Mouse (Mus musculus) limb, embryonic 12.5 days (tissue): ENCODE results near the gene Lrrc8d. TPM values are rescaled to one million over a fixed set of nuclear protein-coding genes. Genes with fewer than 3 reads are reported as not detected.

Experiments used
- ATAC-seq: fragments of 200-750 bp; cut with Nextera tagmentation; 2 replicates; pipeline ENCODE4 v1.8.0; 2017; ENCODE audit warnings: low read depth, moderate TSS enrichment; ENCODE audit not compliant: insufficient number of reproducible peaks, insufficient read depth, low FRiP score, low TSS enrichment
- H3K27ac ChIP-seq: fragments of 300-500 bp; sonication (generic); 2 replicates; pipeline ENCODE4 v1.5.1; 2016; ENCODE audit warnings: mild to moderate bottlenecking, moderate library complexity
- H3K27me3 ChIP-seq: fragments of 300-500 bp; sonication (generic); 2 replicates; pipeline ENCODE4 v1.6.1; 2016; ENCODE audit warnings: mild to moderate bottlenecking, moderate library complexity
- H3K36me3 ChIP-seq: fragments of 300-500 bp; sonication (generic); 2 replicates; pipeline ENCODE4 v1.6.1; 2016; ENCODE audit warnings: mild to moderate bottlenecking, moderate library complexity
- H3K4me1 ChIP-seq: fragments of 300-500 bp; sonication (generic); replicated peaks from 2 replicates; pipeline ENCODE4 v1.6.1; 2016
- H3K4me2 ChIP-seq: fragments of 300-500 bp; sonication (generic); 2 replicates; pipeline ENCODE4 v1.6.1; 2016; ENCODE audit warnings: mild to moderate bottlenecking, moderate library complexity
- H3K4me3 ChIP-seq: fragments of 300-500 bp; sonication (generic); replicated peaks from 2 replicates; pipeline ENCODE4 v1.5.1; 2016; ENCODE audit warnings: mild to moderate bottlenecking
- H3K9ac ChIP-seq: fragments of 300-500 bp; sonication (generic); replicated peaks from 2 replicates; pipeline ENCODE4 v1.6.1; 2016; ENCODE audit warnings: mild to moderate bottlenecking, moderate library complexity
- H3K9me3 ChIP-seq: fragments of 300-500 bp; sonication (generic); 2 replicates; pipeline ENCODE4 v1.6.1; 2016; ENCODE audit warnings: mild to moderate bottlenecking, moderate library complexity
- WGBS: fragments of 180-500 bp; shearing (Covaris S2); methylation state at CpG from one replicate; pipeline ENCODE4 v1.1.7; 2016; 5-methylcytosine and 5-hydroxymethylcytosine counted together
- polyA plus RNA-seq: library from polyadenylated mRNA; unstranded; fragments of >200 nt; fragmentation: Nextera tagmentation; extraction: Ambion mirVana; gene quantifications from 2 replicates; pipeline ENCODE4 v1.2.1, GENCODE M21; 2016

The Lrrc8d gene
- polyA plus RNA-seq, 1 experiment from 2014 or later, result 22.9 TPM

- no peak overlapping the region for H3K4me2 ChIP-seq
- no peak overlapping the region for H3K27ac ChIP-seq
- no peak overlapping the region for H3K4me3 ChIP-seq
- H3K36me3 ChIP-seq, result no peaks in the 10 kb centered on the region
- no peaks in the 10 kb centered on the region for H3K4me1 ChIP-seq
- no peaks in the 10 kb centered on the region for H3K9me3 ChIP-seq
- H3K27me3 ChIP-seq, result no peaks in the 10 kb centered on the region
- no peak for ATAC-seq
- H3K9ac ChIP-seq, result no peak overlapping the region
- WGBS, result 80% methylated on average over 10 of the region's 10 CpGs
Measured at GRCm38 (mm10) chr5:105669508-105670353, 30.0 kb upstream of the Lrrc8d start.

- Histone ChIP-seq H3K4me1 (peaks cover 6% of the 10 kb centered on the region; the same call in 1 of the 2 replicates), H3K4me2 (no peak overlapping the region), H3K4me3 (no peak overlapping the region), H3K27ac (no peak overlapping the region), H3K9me3 (no peaks in the 10 kb centered on the region), H3K9ac (no peak overlapping the region), H3K27me3 (no peaks in the 10 kb centered on the region), H3K36me3 (no peaks in the 10 kb centered on the region)
- 75% methylated on average over 4 of the region's 4 CpGs for WGBS
- no peak for ATAC-seq
Measured at GRCm38 (mm10) chr5:105672332-105672731, 27.4 kb upstream of the Lrrc8d start.

- ATAC-seq, result no peak
- Histone ChIP-seq H3K27me3 (no peaks in the 10 kb centered on the region), H3K4me2 (no peak overlapping the region), H3K9me3 (no peaks in the 10 kb centered on the region), H3K4me3 (no peak overlapping the region), H3K9ac (no peak overlapping the region), H3K36me3 (no peaks in the 10 kb centered on the region), H3K4me1 (peaks cover 20% of the 10 kb centered on the region), H3K27ac (no peak overlapping the region)
- 86% methylated on average over 4 of the region's 4 CpGs for WGBS
Measured at GRCm38 (mm10) chr5:105675511-105675910, 24.3 kb upstream of the Lrrc8d start.

- H3K27ac ChIP-seq, result no peak overlapping the region
- no peaks in the 10 kb centered on the region for H3K27me3 ChIP-seq
- no peak overlapping the region for H3K4me3 ChIP-seq
- ATAC-seq, result no peak
- H3K36me3 ChIP-seq, result no peaks in the 10 kb centered on the region
- no peaks in the 10 kb centered on the region for H3K9me3 ChIP-seq
- H3K4me1 ChIP-seq, result peaks cover 24% of the 10 kb centered on the region
- H3K4me2 ChIP-seq, result no peak overlapping the region
- H3K9ac ChIP-seq, result no peak overlapping the region
- WGBS, result 82% methylated on average over 2 of the region's 2 CpGs
Measured at GRCm38 (mm10) chr5:105677071-105677470, 22.7 kb upstream of the Lrrc8d start.

- no peaks in the 10 kb centered on the region for H3K27me3 ChIP-seq
- no peak for ATAC-seq
- 81% methylated on average over 8 of the region's 8 CpGs for WGBS
Measured at GRCm38 (mm10) chr5:105678243-105678642, 21.5 kb upstream of the Lrrc8d start.

GRCm38 (mm10) chr5:105679261-105679660, 20.5 kb upstream of the Lrrc8d start:
- Histone ChIP-seq H3K4me3 (no peak overlapping the region), H3K27ac (peak overlapping the region; percentile 86; the same call in 1 of the 2 replicates), H3K9me3 (no peaks in the 10 kb centered on the region), H3K36me3 (no peaks in the 10 kb centered on the region), H3K4me1 (peaks cover 29% of the 10 kb centered on the region), H3K27me3 (no peaks in the 10 kb centered on the region), H3K9ac (no peak overlapping the region), H3K4me2 (no peak overlapping the region)
- ATAC-seq, result no peak
- 74% methylated on average over 4 of the region's 4 CpGs for WGBS

More at GRCm38 (mm10) chr5:105678243-105678642, 21.5 kb upstream of the Lrrc8d start:
- peaks cover 24% of the 10 kb centered on the region for H3K4me1 ChIP-seq
- no peaks in the 10 kb centered on the region for H3K36me3 ChIP-seq
- H3K4me2 ChIP-seq, result no peak overlapping the region
- no peak overlapping the region for H3K4me3 ChIP-seq
- H3K27ac ChIP-seq, result no peak overlapping the region
- no peak overlapping the region for H3K9ac ChIP-seq
- H3K9me3 ChIP-seq, result no peaks in the 10 kb centered on the region

- no peaks in the 10 kb centered on the region for H3K9me3 ChIP-seq
- ATAC-seq, result peak; percentile 76; the same call in 1 of the 2 replicates
- H3K4me3 ChIP-seq, result no peak overlapping the region
- 60% methylated on average over 9 of the region's 9 CpGs for WGBS
- H3K27me3 ChIP-seq, result no peaks in the 10 kb centered on the region
- H3K9ac ChIP-seq, result no peak overlapping the region
- H3K36me3 ChIP-seq, result no peaks in the 10 kb centered on the region
- H3K4me1 ChIP-seq, result peaks cover 29% of the 10 kb centered on the region
- peak overlapping the region; percentile 86 for H3K27ac ChIP-seq
- H3K4me2 ChIP-seq, result no peak overlapping the region
Measured at GRCm38 (mm10) chr5:105679921-105680843, 19.6 kb upstream of the Lrrc8d start.

GRCm38 (mm10) chr5:105682143-105682611, 17.6 kb upstream of the Lrrc8d start:
- no peak for ATAC-seq
- H3K9ac ChIP-seq, result no peak overlapping the region
- no peaks in the 10 kb centered on the region for H3K9me3 ChIP-seq
- 74% methylated on average over 9 of the region's 9 CpGs for WGBS
- H3K36me3 ChIP-seq, result no peaks in the 10 kb centered on the region
- H3K4me1 ChIP-seq, result peaks cover 26% of the 10 kb centered on the region
- H3K27ac ChIP-seq, result no peak overlapping the region
- no peaks in the 10 kb centered on the region for H3K27me3 ChIP-seq
- no peak overlapping the region for H3K4me2 ChIP-seq
- no peak overlapping the region for H3K4me3 ChIP-seq

GRCm38 (mm10) chr5:105683912-105684350, 15.8 kb upstream of the Lrrc8d start:
- Histone ChIP-seq H3K9ac (no peak overlapping the region), H3K4me3 (no peak overlapping the region), H3K27ac (no peak overlapping the region), H3K36me3 (no peaks in the 10 kb centered on the region), H3K9me3 (no peaks in the 10 kb centered on the region), H3K27me3 (no peaks in the 10 kb centered on the region), H3K4me2 (no peak overlapping the region), H3K4me1 (peaks cover 26% of the 10 kb centered on the region)
- 38% methylated on average over 4 of the region's 4 CpGs for whole genome bisulfite sequencing
- ATAC-seq, result no peak

- H3K36me3 ChIP-seq, result no peaks in the 10 kb centered on the region
- no peak overlapping the region for H3K27ac ChIP-seq
- H3K4me2 ChIP-seq, result no peak overlapping the region
- 25% methylated on average over 14 of the region's 14 CpGs for WGBS
- no peaks in the 10 kb centered on the region for H3K27me3 ChIP-seq
- H3K9me3 ChIP-seq, result no peaks in the 10 kb centered on the region
- H3K4me1 ChIP-seq, result peaks cover 17% of the 10 kb centered on the region
- H3K4me3 ChIP-seq, result no peak overlapping the region
- H3K9ac ChIP-seq, result no peak overlapping the region
- no peak; the same call in 1 of the 2 replicates for ATAC-seq
Measured at GRCm38 (mm10) chr5:105684861-105685600, 14.7 kb upstream of the Lrrc8d start.
